ENCODE assay signal across 25 mouse cellular contexts in genomic region chr3:103066927-103067326, GRCm38 (mm10). TPM values are rescaled to one million over a fixed set of nuclear protein-coding genes. Genes with fewer than 3 reads are reported as not detected.
DNase-seq lines count a peak whose midpoint lies in the region; ATAC-seq and TF ChIP-seq lines count a peak whose summit lies in the region.
"Had no signal": no experiment of that assay in that cellular context is flagged by ENCODE, and none has a peak within 500 bp of the region (broad histone marks: within the 10 kb centered on the region; RNA-seq: fewer than 3 reads in every experiment).

No protein-coding gene starts in this region.

- no peaks in the 10 kb centered on the region for H3K79me2 ChIP-seq in MEL (ENCODE audit: control insufficient read depth, insufficient read depth, low read length, poor library complexity)

- 92% methylated on average over 8 of the region's 8 CpGs for WGBS in heart, embryonic 10.5 days
- WGBS in stomach, embryonic 16.5 days: 62% methylated on average over 8 of the region's 8 CpGs
- 93% methylated on average over 8 of the region's 8 CpGs for WGBS in limb, embryonic 10.5 days

- intact Hi-C loops in heart, postnatal 36 days (cut with DNase I): no loop called here

- ATAC-seq in stomach, embryonic 16.5 days (ENCODE audit: insufficient read depth, low FRiP score): peak; percentile 40; the same call in 1 of the 2 replicates
- no peak for ATAC-seq in inflammation-experienced regulatory T-cells, adult 6 months
- ATAC-seq: forebrain, embryonic 13.5 days; forebrain, embryonic 15.5 days; forebrain, postnatal 0 days; Patski had no signal

- H3K4me1 ChIP-seq in heart, embryonic 10.5 days: no peaks in the 10 kb centered on the region
- H3K4me1 ChIP-seq in MEL (ENCODE audit: control insufficient read depth in 1 of 2, insufficient read depth in 2 of 2, low read length in 2 of 2): no peaks in the 10 kb centered on the region
- H3K4me1 ChIP-seq in stomach, embryonic 16.5 days (ENCODE audit: control insufficient read depth, insufficient read depth, low read length): no peaks in the 10 kb centered on the region
- H3K4me1 ChIP-seq in limb, embryonic 10.5 days: no peaks in the 10 kb centered on the region
- H3K4me1 ChIP-seq: embryonic facial prominence, embryonic 10.5 days; embryonic facial prominence, embryonic 12.5 days; forebrain, embryonic 13.5 days; forebrain, embryonic 15.5 days had no signal

- H3K27me3 ChIP-seq in heart, embryonic 10.5 days (ENCODE audit: insufficient read depth, poor library complexity, severe bottlenecking): no peaks in the 10 kb centered on the region
- H3K27me3 ChIP-seq in MEL (ENCODE audit: control insufficient read depth in 1 of 2, insufficient read depth in 2 of 2, low read length in 2 of 2): no peaks in the 10 kb centered on the region
- no peaks in the 10 kb centered on the region for H3K27me3 ChIP-seq in stomach, embryonic 16.5 days (ENCODE audit: control insufficient read depth, insufficient read depth, low read length)
- H3K27me3 ChIP-seq in limb, embryonic 10.5 days (ENCODE audit: low read depth, poor library complexity, severe bottlenecking): no peaks in the 10 kb centered on the region
- H3K27me3 ChIP-seq: embryonic facial prominence, embryonic 12.5 days; forebrain, embryonic 13.5 days; forebrain, embryonic 15.5 days; Patski had no signal

- TF ChIP-seq POLR2A in MEL (IDR thresholded peaks at IDR 0.05; ENCODE audit: control insufficient read depth in 1 of 2, insufficient read depth in 1 of 2, low read depth in 1 of 2, low read length in 2 of 2, poor library complexity in 1 of 2): no peak

- no peak for TF ChIP-seq EP300 in MEL (IDR thresholded peaks at IDR 0.05; ENCODE audit: low read depth in 1 of 2, low read length in 2 of 2)

- H3K9ac ChIP-seq in MEL (ENCODE audit: control insufficient read depth, low read depth, low read length, poor library complexity, severe bottlenecking): no peak overlapping the region
- no peak overlapping the region for H3K9ac ChIP-seq in stomach, embryonic 16.5 days (ENCODE audit: low read length)
- H3K9ac ChIP-seq: embryonic facial prominence, embryonic 12.5 days; forebrain, embryonic 13.5 days; forebrain, embryonic 15.5 days; forebrain, postnatal 0 days had no signal

- no peak for TF ChIP-seq CTCF in MEL (IDR thresholded peaks at IDR 0.05 in 2 of 3, conservative IDR thresholded peaks at IDR 0.05 in 1 of 3; ENCODE audit: control insufficient read depth in 1 of 3, insufficient read depth in 1 of 3, low read depth in 2 of 3, low read length in 3 of 3, poor library complexity in 1 of 3, severe bottlenecking in 1 of 3)

- no peak overlapping the region for H3K4me2 ChIP-seq in stomach, embryonic 16.5 days (ENCODE audit: low read depth, low read length)
- H3K4me2 ChIP-seq: embryonic facial prominence, embryonic 12.5 days; forebrain, embryonic 13.5 days; forebrain, embryonic 15.5 days had no signal

- no peaks in the 10 kb centered on the region for H3K9me3 ChIP-seq in heart, embryonic 10.5 days
- no peaks in the 10 kb centered on the region for H3K9me3 ChIP-seq in MEL (replicated peaks; ENCODE audit: insufficient read depth, low read length)
- H3K9me3 ChIP-seq in stomach, embryonic 16.5 days (replicated peaks; ENCODE audit: control insufficient read depth, low read length): no peaks in the 10 kb centered on the region
- no peaks in the 10 kb centered on the region for H3K9me3 ChIP-seq in limb, embryonic 10.5 days (replicated peaks)
- H3K9me3 ChIP-seq: embryonic facial prominence, embryonic 10.5 days; embryonic facial prominence, embryonic 12.5 days; forebrain, embryonic 13.5 days; forebrain, embryonic 15.5 days had no signal

- no peak overlapping the region for H3K4me3 ChIP-seq in heart, embryonic 10.5 days
- H3K4me3 ChIP-seq in MEL (ENCODE audit: control insufficient read depth in 1 of 2, insufficient read depth in 1 of 2, low read depth in 2 of 2, low read length in 2 of 2): no peak overlapping the region
- no peak overlapping the region for H3K4me3 ChIP-seq in stomach, embryonic 16.5 days (replicated peaks; ENCODE audit: low read length)
- no peak overlapping the region for H3K4me3 ChIP-seq in limb, embryonic 10.5 days
- H3K4me3 ChIP-seq: embryonic facial prominence, embryonic 10.5 days; embryonic facial prominence, embryonic 12.5 days; forebrain, embryonic 13.5 days; forebrain, embryonic 15.5 days had no signal

- peak; percentile 56 for DNase-seq in heart, embryonic 10.5 days (ENCODE audit: low spot score)
- DNase-seq in heart, postnatal 36 days: no peak
- DNase-seq in MEL (ENCODE audit: low read depth, low spot score) (no peak), R1 (ENCODE audit: low read depth, low spot score) (peak; percentile 16)
- DNase-seq in embryo, embryonic 9.5 days (ENCODE audit: extremely low spot score): no peak
- DNase-seq in limb, embryonic 10.5 days (ENCODE audit: low spot score): no peak
- DNase-seq: adrenal gland, adult 2 months; adrenal gland, postnatal 10 days; adrenal gland, postnatal 25 days; cerebellum, adult 11 months; cerebellum, adult 18-20 months; cerebellum, adult 8-10 months; cerebellum, adult 9-11 months; cerebellum, postnatal 14 days; cerebellum, postnatal 36 days; embryo, embryonic 11 days; forebrain, postnatal 0 days had no signal

- no peak overlapping the region for H3K27ac ChIP-seq in heart, embryonic 10.5 days
- H3K27ac ChIP-seq in MEL (ENCODE audit: control insufficient read depth, low read depth, low read length): no peak overlapping the region
- H3K27ac ChIP-seq in stomach, embryonic 16.5 days (ENCODE audit: low read length): 0 out of 2 replicates have a peak overlapping the region, but pooled peaks have one; percentile 1
- no peak overlapping the region for H3K27ac ChIP-seq in limb, embryonic 10.5 days
- H3K27ac ChIP-seq: embryonic facial prominence, embryonic 10.5 days; embryonic facial prominence, embryonic 12.5 days; forebrain, embryonic 13.5 days; forebrain, embryonic 15.5 days had no signal

- H3K36me3 ChIP-seq in heart, embryonic 10.5 days: peaks cover 73% of the 10 kb centered on the region
- peaks cover 0 to 12% of the 10 kb centered on the region in 2 experiments; a peak in 3 of 4 replicates for H3K36me3 ChIP-seq in MEL (ENCODE audit: control insufficient read depth in 1 of 2, insufficient read depth in 2 of 2, low read length in 2 of 2)
- peaks cover 42% of the 10 kb centered on the region for H3K36me3 ChIP-seq in stomach, embryonic 16.5 days (ENCODE audit: control insufficient read depth, insufficient read depth, low read length)
- H3K36me3 ChIP-seq in limb, embryonic 10.5 days: peaks cover 80% of the 10 kb centered on the region

- no peak for TF ChIP-seq RAD21 in MEL (IDR thresholded peaks at IDR 0.05; ENCODE audit: low read depth, low read length)

TF ChIP-seq in MEL, 35 proteins besides CTCF, POLR2A, EP300 and RAD21:
- TF ChIP-seq MXI1 (IDR thresholded peaks at IDR 0.05; ENCODE audit: low read depth, low read length): no peak
- TF ChIP-seq ZNF384 (IDR thresholded peaks at IDR 0.05; ENCODE audit: low read depth, low read length): 0 out of 2 replicates have a peak, but pooled peaks have one; percentile 17

RNA-seq across cellular contexts. Expression of gene Ampd1, which starts 6.9 kb away (rescaled TPM):
- polyA plus RNA-seq in heart, embryonic 10.5 days (2016; fragmentation: Nextera tagmentation; extraction: Ambion mirVana): not detected in 2 replicates
- total RNA-seq in heart, postnatal 36 days (2021): not detected
- 0.08 TPM in 1 of 2 replicates, not detected in the other for total RNA-seq in MEL (2012; rRNA removed)
- polyA plus RNA-seq in MEL (2012; ENCODE audit: insufficient read depth in 1 of 2, insufficient read length in 2 of 2, low read depth in 1 of 2, low replicate concordance in 2 of 2, missing spikeins in 1 of 2): under 1 TPM in 1 of 2 experiments, not detected in 1; 0.18 TPM
- 0.27 and 8.9 TPM in 2 replicates for polyA plus RNA-seq in stomach, embryonic 16.5 days (2015; fragmentation: Nextera tagmentation; extraction: Ambion mirVana)
- polyA plus RNA-seq in inflammation-experienced regulatory T-cells, adult 6 months (2017; shearing (Covaris generic)): 1 to 10 TPM in 1 of 3 experiments, under 1 TPM in 1, not detected in 1; 0.63 to 1.0 TPM
- 0.10 TPM in 1 of 2 replicates, not detected in the other for polyA plus RNA-seq in limb, embryonic 10.5 days (2016; fragmentation: Nextera tagmentation; extraction: Ambion mirVana)
- total RNA-seq: adrenal gland, adult 2 months; adrenal gland, postnatal 25 days; common myeloid progenitor, adult 5-6 weeks; forebrain, postnatal 0 days had no signal
- polyA plus RNA-seq: adrenal gland, adult 2 months; embryonic facial prominence, embryonic 10.5 days; forebrain, embryonic 13.5 days; forebrain, postnatal 0 days had no signal

RNA-seq across cellular contexts. Expression of gene Nras, which starts 8.8 kb away (rescaled TPM):
- polyA plus RNA-seq in heart, embryonic 10.5 days (2016; fragmentation: Nextera tagmentation; extraction: Ambion mirVana): 109 and 122 TPM in 2 replicates
- total RNA-seq in heart, postnatal 36 days (2021): 10 to 100 TPM; 49.1 to 51.7 TPM
- total RNA-seq in MEL (2012; rRNA removed): 92.0 and 95.9 TPM in 2 replicates
- 100 to 1,000 TPM in 1 of 2 experiments, 10 to 100 TPM in 1; 95.3 to 193 TPM for polyA plus RNA-seq in MEL (2012; ENCODE audit: insufficient read depth in 1 of 2, insufficient read length in 2 of 2, low read depth in 1 of 2, low replicate concordance in 2 of 2, missing spikeins in 1 of 2)
- 86.3 and 86.9 TPM in 2 replicates for polyA plus RNA-seq in stomach, embryonic 16.5 days (2015; fragmentation: Nextera tagmentation; extraction: Ambion mirVana)
- polyA plus RNA-seq in inflammation-experienced regulatory T-cells, adult 6 months (2017; shearing (Covaris generic)): 100 to 1,000 TPM in 1 of 3 experiments, 10 to 100 TPM in 2; 97.0 to 127 (median 97.6) TPM
- 123 and 134 TPM in 2 replicates for polyA plus RNA-seq in limb, embryonic 10.5 days (2016; fragmentation: Nextera tagmentation; extraction: Ambion mirVana)

RNA-seq across cellular contexts. Expression of gene Dennd2c, which starts 35.5 kb away (rescaled TPM):
- 3.4 and 4.4 TPM in 2 replicates for polyA plus RNA-seq in heart, embryonic 10.5 days (2016; fragmentation: Nextera tagmentation; extraction: Ambion mirVana)
- total RNA-seq in heart, postnatal 36 days (2021): 1 to 10 TPM; 1.9 to 2.2 TPM
- total RNA-seq in MEL (2012; rRNA removed): 5.0 and 5.2 TPM in 2 replicates
- polyA plus RNA-seq in MEL (2012; ENCODE audit: insufficient read depth in 1 of 2, insufficient read length in 2 of 2, low read depth in 1 of 2, low replicate concordance in 2 of 2, missing spikeins in 1 of 2): 1 to 10 TPM in 1 of 2 experiments, not detected in 1; 8.0 TPM
- polyA plus RNA-seq in stomach, embryonic 16.5 days (2015; fragmentation: Nextera tagmentation; extraction: Ambion mirVana): 9.9 and 11.0 TPM in 2 replicates
- 1 to 10 TPM in 2 of 3 experiments, under 1 TPM in 1; 0.24 to 1.4 (median 1.1) TPM for polyA plus RNA-seq in inflammation-experienced regulatory T-cells, adult 6 months (2017; shearing (Covaris generic))
- polyA plus RNA-seq in limb, embryonic 10.5 days (2016; fragmentation: Nextera tagmentation; extraction: Ambion mirVana): 1.7 and 3.1 TPM in 2 replicates

RNA-seq across cellular contexts. Expression of gene Csde1, which starts 46.7 kb away (rescaled TPM):
- 352 and 387 TPM in 2 replicates for polyA plus RNA-seq in heart, embryonic 10.5 days (2016; fragmentation: Nextera tagmentation; extraction: Ambion mirVana)
- 100 to 1,000 TPM; 547 to 556 TPM for total RNA-seq in heart, postnatal 36 days (2021)
- total RNA-seq in MEL (2012; rRNA removed): 189 and 197 TPM in 2 replicates
- polyA plus RNA-seq in MEL (2012; ENCODE audit: insufficient read depth in 1 of 2, insufficient read length in 2 of 2, low read depth in 1 of 2, low replicate concordance in 2 of 2, missing spikeins in 1 of 2): 100 to 1,000 TPM; 142 to 202 TPM
- 312 and 315 TPM in 2 replicates for polyA plus RNA-seq in stomach, embryonic 16.5 days (2015; fragmentation: Nextera tagmentation; extraction: Ambion mirVana)
- 100 to 1,000 TPM; 511 to 704 (median 664) TPM for polyA plus RNA-seq in inflammation-experienced regulatory T-cells, adult 6 months (2017; shearing (Covaris generic))
- 380 and 462 TPM in 2 replicates for polyA plus RNA-seq in limb, embryonic 10.5 days (2016; fragmentation: Nextera tagmentation; extraction: Ambion mirVana)

Comparison
In these comparisons a context has a peak if more than half of its experiments do, and no peak if none do; other contexts are left out.
1. DNase-seq: peak in heart, embryonic 10.5 days (single experiment) and R1 (single experiment); none in heart, postnatal 36 days (0 of 2), MEL (single experiment), embryo, embryonic 9.5 days (single experiment) and limb, embryonic 10.5 days (single experiment).